Mouse (Mus musculus): ENCODE measurements around the gene Asb18. TPM values are rescaled to one million over a fixed set of nuclear protein-coding genes. Genes with fewer than 3 reads are reported as not detected.
A peak's percentile ranks its signal among the peaks of the same experiment; 100 is the strongest.

Asb18 gene
- polyA plus RNA-seq, 1 experiment from 2014 or later: 0.06 TPM

DNA sequence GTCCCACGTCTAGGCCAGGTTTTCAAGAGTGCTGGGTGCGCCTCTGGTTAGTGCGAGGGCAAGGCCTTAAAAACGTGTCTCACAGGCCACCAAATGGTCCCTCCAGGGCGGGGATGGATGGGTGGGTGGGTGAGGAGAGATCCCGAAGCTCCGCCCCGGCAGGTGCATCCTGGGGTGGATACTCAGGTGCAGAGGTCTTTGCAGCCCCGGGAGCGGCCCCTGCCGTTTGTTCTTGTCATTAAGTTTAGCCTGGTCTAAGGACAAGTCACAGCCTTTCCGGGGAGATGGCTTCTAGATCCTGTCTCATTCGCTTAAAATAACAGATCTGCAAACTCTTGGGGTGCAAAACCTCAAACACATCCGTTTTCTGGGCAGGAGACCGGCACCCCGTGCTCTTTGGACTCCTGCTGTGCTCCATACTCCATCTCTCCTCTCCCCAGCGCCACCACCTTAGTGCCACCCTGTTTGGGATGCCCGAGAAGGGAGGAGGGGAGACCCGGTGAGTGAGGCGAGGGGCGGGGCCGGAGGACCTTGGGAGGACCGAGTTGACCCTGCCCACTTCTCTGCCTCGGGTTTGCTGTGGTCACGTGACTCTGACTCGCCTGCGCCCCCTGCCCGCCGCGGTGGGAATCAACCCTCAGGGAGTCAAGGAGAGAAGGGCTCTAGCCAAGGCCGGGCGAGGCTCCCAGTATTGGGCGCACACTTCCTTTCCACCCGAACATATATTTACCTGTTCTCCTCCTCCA is 74.3 kb downstream of the Asb18 start:
- H3K4me2 ChIP-seq (ENCODE audit: low read depth, low read length): peak overlapping the region; percentile 40
- ATAC-seq (ENCODE audit: insufficient read depth, low FRiP score): peak; percentile 66; the same call in 1 of the 2 replicates
- H3K9ac ChIP-seq (ENCODE audit: low read length): no peak overlapping the region
- WGBS: 3% methylated on average over 34 of the region's 34 CpGs
- H3K36me3 ChIP-seq (ENCODE audit: control insufficient read depth, insufficient read depth, low read length): no peaks in the 10 kb centered on the region
- peaks cover 87% of the 10 kb centered on the region for H3K27me3 ChIP-seq (ENCODE audit: control insufficient read depth, insufficient read depth, low read length)
- H3K4me1 ChIP-seq (ENCODE audit: control insufficient read depth, insufficient read depth, low read length): peaks cover 12% of the 10 kb centered on the region
- H3K27ac ChIP-seq (ENCODE audit: low read length): no peak overlapping the region
- peak overlapping the region; percentile 21 for H3K4me3 ChIP-seq (replicated peaks; ENCODE audit: low read length)
- no peaks in the 10 kb centered on the region for H3K9me3 ChIP-seq (replicated peaks; ENCODE audit: control insufficient read depth, low read length)

DNA sequence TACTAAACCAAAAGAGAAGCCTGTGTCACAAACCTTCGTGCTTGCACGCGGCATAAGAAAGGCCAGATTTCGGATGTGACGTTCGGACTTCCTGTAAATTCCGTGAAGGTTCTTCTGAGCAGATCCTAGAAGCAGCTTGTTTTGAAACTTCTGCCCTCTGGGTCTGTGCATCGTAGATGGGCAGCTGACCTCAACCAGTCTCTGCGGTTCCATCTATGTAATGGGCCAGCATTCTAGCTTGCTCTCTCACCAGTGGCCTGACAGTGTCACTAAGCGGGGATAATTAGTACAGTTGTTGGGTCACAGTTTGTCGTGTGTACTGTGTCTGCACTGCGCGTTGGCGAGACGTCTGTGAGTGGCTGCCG is 74.9 kb downstream of the Asb18 start:
- Histone ChIP-seq H3K27me3 (ENCODE audit: control insufficient read depth, insufficient read depth, low read length) (peaks cover 86% of the 10 kb centered on the region), H3K4me3 (replicated peaks; ENCODE audit: low read length) (no peak overlapping the region), H3K27ac (ENCODE audit: low read length) (no peak overlapping the region), H3K9me3 (replicated peaks; ENCODE audit: control insufficient read depth, low read length) (no peaks in the 10 kb centered on the region), H3K36me3 (ENCODE audit: control insufficient read depth, insufficient read depth, low read length) (no peaks in the 10 kb centered on the region), H3K9ac (ENCODE audit: low read length) (no peak overlapping the region), H3K4me1 (ENCODE audit: control insufficient read depth, insufficient read depth, low read length) (peaks cover 12% of the 10 kb centered on the region), H3K4me2 (ENCODE audit: low read depth, low read length) (no peak overlapping the region; the same call in 1 of the 2 replicates)
- no peak for ATAC-seq (ENCODE audit: insufficient read depth, low FRiP score)
- WGBS: 34% methylated on average over 16 of the region's 16 CpGs

DNA sequence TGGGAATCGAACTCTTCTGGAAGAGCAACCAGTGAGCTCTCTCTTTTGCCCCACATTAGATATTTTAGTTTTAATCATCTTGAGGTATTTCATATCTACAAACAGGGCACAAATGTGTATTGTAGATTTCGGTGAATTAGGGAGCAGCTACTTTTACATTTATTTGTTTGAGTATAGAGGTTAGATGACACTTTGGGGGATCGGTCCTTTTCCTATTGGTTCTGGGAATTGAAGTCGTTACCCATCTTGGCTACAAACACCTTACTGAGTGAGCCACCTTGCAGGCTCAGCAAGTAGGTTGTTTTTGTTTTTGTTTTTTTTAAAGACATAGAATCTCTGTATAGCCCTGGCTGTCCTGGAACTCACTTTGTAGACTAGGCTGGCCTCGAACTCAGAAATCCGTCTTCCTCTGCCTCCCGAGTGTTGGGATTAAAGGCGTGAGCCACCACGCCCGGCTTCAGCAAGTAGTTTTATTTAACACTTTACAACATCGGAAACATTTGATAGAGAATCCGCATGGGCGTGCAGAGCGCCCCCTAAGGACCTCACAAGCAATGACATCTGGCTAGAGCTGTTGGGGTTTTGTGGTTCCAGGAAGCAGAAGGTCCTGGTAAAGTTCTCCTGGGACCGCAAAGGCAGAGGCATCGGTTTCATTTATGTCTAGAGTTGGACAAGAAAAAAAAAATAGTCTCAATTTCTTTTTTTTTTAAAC is 75.4 kb downstream of the Asb18 start:
- no peaks in the 10 kb centered on the region for H3K36me3 ChIP-seq (ENCODE audit: control insufficient read depth, insufficient read depth, low read length)
- ATAC-seq (ENCODE audit: insufficient read depth, low FRiP score): no peak
- H3K9me3 ChIP-seq (replicated peaks; ENCODE audit: control insufficient read depth, low read length): no peaks in the 10 kb centered on the region
- H3K4me2 ChIP-seq (ENCODE audit: low read depth, low read length): no peak overlapping the region
- WGBS: 31% methylated on average over 16 of the region's 16 CpGs
- H3K27ac ChIP-seq (ENCODE audit: low read length): no peak overlapping the region
- H3K27me3 ChIP-seq (ENCODE audit: control insufficient read depth, insufficient read depth, low read length): peaks cover 86% of the 10 kb centered on the region
- no peak overlapping the region for H3K4me3 ChIP-seq (replicated peaks; ENCODE audit: low read length)
- H3K4me1 ChIP-seq (ENCODE audit: control insufficient read depth, insufficient read depth, low read length): peaks cover 12% of the 10 kb centered on the region
- H3K9ac ChIP-seq (ENCODE audit: low read length): no peak overlapping the region

DNA sequence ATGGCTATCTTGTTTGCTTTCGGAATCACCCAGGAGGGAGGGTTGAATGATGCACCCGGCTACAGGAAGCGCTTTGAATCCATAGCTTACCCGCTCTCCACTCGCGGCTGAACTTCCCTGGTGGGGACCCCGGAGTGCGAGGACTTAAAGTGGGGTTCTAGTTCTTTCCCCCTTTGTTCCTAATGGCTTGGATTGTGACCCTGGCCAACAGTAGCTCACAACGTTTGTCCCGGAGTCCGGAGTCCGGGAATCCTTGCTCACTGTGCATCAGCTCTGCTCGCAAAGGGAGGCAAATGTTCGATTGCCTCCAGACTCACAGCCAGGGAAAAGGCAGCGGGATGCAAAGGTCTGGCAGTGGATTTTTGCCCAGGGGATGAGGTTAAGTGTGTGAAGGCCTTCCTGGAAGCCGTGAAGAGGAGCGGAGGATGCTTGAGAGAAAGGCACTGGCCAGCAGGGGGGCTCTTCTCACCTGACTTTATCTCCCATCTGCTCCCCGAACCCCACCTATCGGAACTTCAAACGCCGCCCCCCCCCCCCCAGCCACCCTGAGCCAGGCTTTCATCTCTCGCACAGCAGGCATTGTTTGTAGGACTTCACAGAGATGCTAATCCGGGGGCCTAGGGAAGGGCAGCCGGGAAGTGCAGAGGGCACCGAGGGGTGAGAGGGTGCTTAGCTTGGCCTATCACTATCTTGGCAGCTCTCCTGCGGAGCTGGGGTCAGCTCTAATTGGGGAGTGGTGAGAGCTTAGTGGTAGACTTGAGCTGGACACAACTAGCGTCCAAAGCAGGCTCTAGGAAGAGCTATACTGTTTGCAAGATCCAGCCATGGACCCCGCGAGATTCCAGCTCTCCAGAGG is 78.7 kb downstream of the Asb18 start:
- Histone ChIP-seq H3K36me3 (ENCODE audit: control insufficient read depth, insufficient read depth, low read length) (no peaks in the 10 kb centered on the region), H3K4me1 (ENCODE audit: control insufficient read depth, insufficient read depth, low read length) (peaks cover 5% of the 10 kb centered on the region; the same call in 1 of the 2 replicates), H3K9ac (ENCODE audit: low read length) (no peak overlapping the region), H3K9me3 (replicated peaks; ENCODE audit: control insufficient read depth, low read length) (no peaks in the 10 kb centered on the region), H3K27me3 (ENCODE audit: control insufficient read depth, insufficient read depth, low read length) (peaks cover 85% of the 10 kb centered on the region), H3K4me3 (replicated peaks; ENCODE audit: low read length) (no peak overlapping the region), H3K4me2 (ENCODE audit: low read depth, low read length) (no peak overlapping the region), H3K27ac (ENCODE audit: low read length) (no peak overlapping the region)
- no peak for ATAC-seq (ENCODE audit: insufficient read depth, low FRiP score)
- WGBS: 5% methylated on average over 29 of the region's 29 CpGs

DNA sequence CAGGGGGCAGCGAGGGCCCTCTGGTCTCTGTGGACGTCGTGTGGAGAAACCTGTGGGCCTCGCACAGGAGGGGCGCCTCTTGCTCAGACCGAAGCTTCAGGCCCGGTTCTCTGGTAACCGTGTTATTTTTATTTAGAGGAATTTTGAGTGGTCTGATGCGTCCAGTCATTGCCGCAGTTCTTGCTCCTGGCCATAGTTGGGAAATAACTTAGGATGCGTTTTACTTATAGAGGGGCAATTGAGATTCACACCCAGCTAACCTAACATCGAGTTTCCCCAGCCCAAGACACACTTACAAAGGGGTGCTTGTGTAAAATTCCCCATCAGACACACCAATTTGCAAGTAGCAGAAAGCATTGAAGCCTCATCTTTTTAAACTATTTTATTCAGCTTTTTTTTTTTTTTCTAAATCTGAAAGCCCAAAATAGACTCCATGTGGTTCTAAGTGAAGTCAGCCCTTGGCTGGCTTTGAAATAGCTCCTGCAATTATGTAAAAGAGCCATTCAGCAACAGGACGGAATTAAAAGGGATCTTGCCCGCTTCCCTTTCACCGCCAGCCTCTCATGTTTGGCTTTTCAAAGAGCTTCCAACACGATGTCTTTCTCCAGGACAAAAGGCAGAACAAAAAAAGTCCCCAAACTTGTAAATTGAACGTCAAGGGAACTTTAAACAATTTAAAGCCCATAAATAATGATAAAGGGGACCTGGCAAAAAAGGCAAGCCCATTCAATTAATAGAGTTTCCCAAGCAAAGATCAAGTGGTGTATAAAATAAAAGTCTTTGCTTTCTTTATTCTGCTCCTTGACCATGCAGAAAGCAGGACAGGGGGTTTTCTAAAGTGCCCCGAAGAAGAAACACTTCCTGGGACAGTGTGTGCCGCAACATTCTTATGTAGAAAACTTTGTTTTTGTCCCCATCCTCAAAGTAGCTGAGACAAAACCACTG is 79.9 kb downstream of the Asb18 start:
- H3K27me3 ChIP-seq (ENCODE audit: control insufficient read depth, insufficient read depth, low read length): peaks cover 86% of the 10 kb centered on the region
- no peak overlapping the region for H3K4me3 ChIP-seq (replicated peaks; ENCODE audit: low read length)
- ATAC-seq (ENCODE audit: insufficient read depth, low FRiP score): no peak
- peaks cover 16% of the 10 kb centered on the region; the same call in 1 of the 2 replicates for H3K4me1 ChIP-seq (ENCODE audit: control insufficient read depth, insufficient read depth, low read length)
- no peaks in the 10 kb centered on the region for H3K36me3 ChIP-seq (ENCODE audit: control insufficient read depth, insufficient read depth, low read length)
- no peak overlapping the region for H3K4me2 ChIP-seq (ENCODE audit: low read depth, low read length)
- no peaks in the 10 kb centered on the region for H3K9me3 ChIP-seq (replicated peaks; ENCODE audit: control insufficient read depth, low read length)
- 9% methylated on average over 19 of the region's 19 CpGs for WGBS
- no peak overlapping the region for H3K27ac ChIP-seq (ENCODE audit: low read length)
- H3K9ac ChIP-seq (ENCODE audit: low read length): no peak overlapping the region

DNA sequence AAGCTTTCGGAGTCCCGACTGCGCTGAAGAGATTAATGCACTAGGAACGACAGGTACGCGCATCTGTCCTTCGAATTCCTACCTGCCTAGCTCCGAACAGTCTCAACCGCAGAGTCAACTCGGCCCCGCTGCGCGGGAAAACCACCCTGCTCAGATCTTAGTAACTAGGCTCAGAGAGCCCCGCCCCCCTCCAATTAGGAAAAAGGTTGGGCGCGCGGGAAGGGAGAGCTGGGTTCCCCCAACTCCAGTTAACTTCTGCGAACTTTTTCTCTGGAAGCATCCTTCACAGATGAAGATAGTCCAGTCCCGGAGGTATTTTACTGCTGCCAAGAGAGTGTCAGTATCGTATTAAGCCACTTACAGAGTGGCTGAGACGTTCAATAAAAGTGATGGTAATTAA is 80.7 kb downstream of the Asb18 start:
- no peak for ATAC-seq (ENCODE audit: insufficient read depth, low FRiP score)

DNA sequence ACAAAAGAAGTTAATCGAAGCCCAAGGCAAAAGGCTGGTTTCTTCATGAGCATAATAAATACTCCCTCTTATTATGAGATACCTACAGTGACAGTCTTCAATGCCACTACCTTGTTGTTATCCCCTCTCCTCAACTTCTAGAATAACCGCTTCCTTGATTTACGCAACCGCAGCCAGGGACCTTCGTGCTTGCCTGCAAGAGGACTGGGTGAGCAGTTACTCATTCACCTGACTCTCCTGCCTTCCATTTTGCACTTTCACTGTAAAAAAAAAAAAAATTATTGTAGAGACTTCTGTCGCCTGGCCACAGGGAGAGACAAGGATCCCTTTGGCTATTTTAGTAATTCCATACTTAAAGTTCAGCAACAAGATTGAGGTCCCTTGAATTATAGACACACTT is 81.4 kb downstream of the Asb18 start:
- Histone ChIP-seq H3K4me3 (replicated peaks; ENCODE audit: low read length) (no peak overlapping the region), H3K4me1 (ENCODE audit: control insufficient read depth, insufficient read depth, low read length) (peaks cover 16% of the 10 kb centered on the region; the same call in 1 of the 2 replicates), H3K36me3 (ENCODE audit: control insufficient read depth, insufficient read depth, low read length) (no peaks in the 10 kb centered on the region), H3K4me2 (ENCODE audit: low read depth, low read length) (no peak overlapping the region), H3K9me3 (replicated peaks; ENCODE audit: control insufficient read depth, low read length) (no peaks in the 10 kb centered on the region), H3K27ac (ENCODE audit: low read length) (no peak overlapping the region), H3K27me3 (ENCODE audit: control insufficient read depth, insufficient read depth, low read length) (peaks cover 86% of the 10 kb centered on the region), H3K9ac (ENCODE audit: low read length) (no peak overlapping the region)
- WGBS: 13% methylated on average over 6 of the region's 6 CpGs
- no peak for ATAC-seq (ENCODE audit: insufficient read depth, low FRiP score)

More for the DNA sequence above, 80.7 kb downstream of the Asb18 start:
- no peak overlapping the region for H3K4me3 ChIP-seq (replicated peaks; ENCODE audit: low read length)
- peaks cover 16% of the 10 kb centered on the region; the same call in 1 of the 2 replicates for H3K4me1 ChIP-seq (ENCODE audit: control insufficient read depth, insufficient read depth, low read length)
- no peak overlapping the region for H3K4me2 ChIP-seq (ENCODE audit: low read depth, low read length)
- 12% methylated on average over 21 of the region's 21 CpGs for WGBS
- no peaks in the 10 kb centered on the region for H3K36me3 ChIP-seq (ENCODE audit: control insufficient read depth, insufficient read depth, low read length)
- peaks cover 85% of the 10 kb centered on the region for H3K27me3 ChIP-seq (ENCODE audit: control insufficient read depth, insufficient read depth, low read length)
- H3K27ac ChIP-seq (ENCODE audit: low read length): no peak overlapping the region
- no peak overlapping the region for H3K9ac ChIP-seq (ENCODE audit: low read length)
- H3K9me3 ChIP-seq (replicated peaks; ENCODE audit: control insufficient read depth, low read length): no peaks in the 10 kb centered on the region

DNA sequence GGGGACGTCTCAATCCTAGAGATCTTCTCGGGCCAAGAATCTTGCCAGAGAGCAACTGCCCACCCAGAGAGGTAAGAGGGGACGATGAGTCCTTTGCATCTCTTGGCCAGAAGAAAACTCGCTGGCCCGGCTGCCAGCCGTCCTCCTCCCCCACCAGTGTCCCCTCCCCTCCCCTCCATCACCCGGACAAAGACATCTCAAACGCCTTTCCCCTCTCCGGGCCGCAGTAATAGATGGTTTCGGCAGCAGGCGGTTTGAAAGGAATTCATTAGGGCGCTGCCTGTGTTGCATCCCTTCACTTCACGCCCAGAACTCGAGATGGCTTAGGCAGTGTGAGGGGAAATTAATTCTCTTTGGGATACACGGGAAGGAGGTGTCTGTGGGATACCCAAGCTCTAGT is 81.8 kb downstream of the Asb18 start:
- H3K36me3 ChIP-seq (ENCODE audit: control insufficient read depth, insufficient read depth, low read length): no peaks in the 10 kb centered on the region
- H3K4me3 ChIP-seq (replicated peaks; ENCODE audit: low read length): no peak overlapping the region
- H3K9me3 ChIP-seq (replicated peaks; ENCODE audit: control insufficient read depth, low read length): no peaks in the 10 kb centered on the region
- H3K27me3 ChIP-seq (ENCODE audit: control insufficient read depth, insufficient read depth, low read length): peaks cover 86% of the 10 kb centered on the region
- peaks cover 16% of the 10 kb centered on the region; the same call in 1 of the 2 replicates for H3K4me1 ChIP-seq (ENCODE audit: control insufficient read depth, insufficient read depth, low read length)
- no peak overlapping the region for H3K9ac ChIP-seq (ENCODE audit: low read length)
- ATAC-seq (ENCODE audit: insufficient read depth, low FRiP score): no peak
- H3K27ac ChIP-seq (ENCODE audit: low read length): no peak overlapping the region
- H3K4me2 ChIP-seq (ENCODE audit: low read depth, low read length): no peak overlapping the region
- WGBS: 8% methylated on average over 16 of the region's 16 CpGs

Measured in stomach, embryonic 16.5 days (tissue).